Mouse (Mus musculus): ENCODE data around the gene Nudt22. TPM values are rescaled to one million over a fixed set of nuclear protein-coding genes. Genes with fewer than 3 reads are reported as not detected.

The Nudt22 gene
- polyA plus RNA-seq (2015; fragmentation: Nextera tagmentation; extraction: Ambion mirVana): 17.2 and 19.9 TPM in 2 replicates

GRCm38 (mm10) chr19:6996006-6996405 is at the start of gene Nudt22, which contains the start of gene Trpt1:
TSS of gene Nudt22 (minus strand) at chr19:6996117.
TSS of gene Trpt1 (plus strand) at chr19:6996131.

DNA sequence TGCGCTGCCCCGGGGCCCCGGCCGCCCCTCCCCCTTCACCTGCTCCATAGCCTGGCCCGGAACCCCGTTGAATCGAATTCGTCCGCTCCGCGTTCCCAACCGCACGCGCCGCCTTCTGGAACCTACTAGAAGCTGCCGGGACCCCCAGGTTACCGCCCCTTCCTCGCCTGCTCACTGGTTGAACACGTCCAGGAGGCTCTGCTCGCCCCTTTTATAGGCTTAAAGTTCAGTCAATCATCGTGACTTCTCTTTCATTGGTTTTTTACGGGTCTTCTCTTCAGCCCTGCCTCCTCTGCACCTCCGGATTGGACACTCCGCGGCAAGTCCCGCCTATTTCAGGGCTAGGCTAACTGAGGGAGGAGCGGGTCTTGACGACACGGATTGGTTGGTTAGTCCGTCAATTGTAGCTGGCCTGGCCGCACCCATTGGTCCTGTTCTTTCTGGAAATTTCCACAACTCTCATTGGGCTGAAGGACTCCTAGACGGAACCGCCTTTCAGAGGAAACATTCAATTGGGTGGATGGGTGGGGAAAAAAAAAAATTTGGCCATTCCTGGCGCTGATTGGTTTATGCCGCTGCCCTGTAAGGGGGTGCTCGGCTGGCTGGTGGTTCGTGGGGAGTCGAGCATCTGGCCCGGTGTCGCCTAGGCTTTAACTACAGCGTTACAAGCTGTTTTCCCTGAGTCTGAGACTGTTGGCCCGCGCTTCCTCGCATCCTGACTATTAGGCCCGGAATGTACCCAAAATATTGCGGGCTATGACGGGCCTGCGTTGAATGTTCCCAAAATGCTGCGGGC is 44.1 kb upstream of the Nudt22 start, which contains the start of gene Stip1:
Stip1 (minus strand) TSS at position 127 of the 796 bp plus-strand sequence.

GRCm38 (mm10) chr19:7019191-7019590 is 23.3 kb upstream of the Nudt22 start, which contains the start of gene Fermt3:
TSS of gene Fermt3 (minus strand) at chr19:7019469.

DNA sequence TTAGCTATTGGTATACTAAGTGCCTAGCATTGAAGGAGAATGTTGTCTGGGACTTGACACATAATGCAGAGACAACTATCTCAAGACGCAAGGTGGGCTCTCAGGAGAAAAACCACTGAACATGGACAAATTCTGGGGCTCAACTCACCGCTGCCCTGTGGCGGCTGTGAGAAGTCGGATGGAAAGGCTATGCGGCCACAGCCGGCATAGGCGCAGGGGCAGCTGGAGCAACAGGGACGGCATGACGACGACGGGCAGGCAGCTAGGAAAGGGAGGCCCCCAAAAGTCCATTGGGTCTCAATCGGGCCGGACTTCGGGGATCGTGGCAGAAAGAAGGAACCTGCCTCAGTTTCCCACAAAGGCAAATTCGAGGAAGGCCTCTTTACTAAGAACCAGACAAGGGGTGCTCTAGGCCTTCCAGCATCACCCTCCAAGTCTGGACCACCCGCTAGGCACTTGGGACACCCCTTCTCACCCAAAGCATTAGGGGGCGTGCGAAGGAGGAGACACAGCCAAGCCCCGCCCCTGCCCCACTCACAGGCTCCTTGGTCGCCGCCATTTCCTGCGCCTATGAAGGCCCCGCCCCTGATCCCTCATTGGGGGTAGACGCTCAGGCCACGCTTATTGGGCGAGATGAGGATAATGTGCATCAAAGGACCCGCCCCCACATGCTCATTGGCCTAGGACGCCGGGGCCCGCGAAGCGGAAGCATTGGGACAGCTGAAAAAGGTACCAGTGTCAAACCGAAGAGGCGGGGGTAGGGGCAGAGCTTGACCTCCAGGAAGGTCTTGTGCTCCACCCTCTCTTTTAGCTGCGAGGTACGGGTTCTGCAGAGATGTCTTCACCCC is 3.7 kb downstream of the Nudt22 start, which contains the start of gene Dnajc4:
Dnajc4 (minus strand) TSS at position 562 of the 848 bp plus-strand sequence.

GRCm38 (mm10) chr19:6987061-6987903 is 8.6 kb downstream of the Nudt22 start, which contains the start of gene Vegfb:
TSS of gene Vegfb (minus strand) at chr19:6987651.

GRCm38 (mm10) chr19:6980381-6981093 is 15.4 kb downstream of the Nudt22 start, which contains the start of gene Fkbp2:
TSS of gene Fkbp2 (minus strand) at chr19:6980501.

GRCm38 (mm10) chr19:6975537-6976521 is 20.1 kb downstream of the Nudt22 start, which contains the start of gene Plcb3:
TSS of gene Plcb3 (minus strand) at chr19:6976470.

GRCm38 (mm10) chr19:6974211-6975205 is 21.4 kb downstream of the Nudt22 start, which contains the start of gene Ppp1r14b:
TSS of gene Ppp1r14b (plus strand) at chr19:6974968.

Other genes starting within 250 kb of the Nudt22 start
- 40.3 and 43.7 TPM in 2 replicates for gene Rps6ka4, start 155.5 kb downstream of the Nudt22 start, polyA plus RNA-seq (2015; fragmentation: Nextera tagmentation; extraction: Ambion mirVana)
- gene Ccdc88b, start 137.9 kb downstream of the Nudt22 start, polyA plus RNA-seq (2015; fragmentation: Nextera tagmentation; extraction: Ambion mirVana): 0.83 and 1.3 TPM in 2 replicates
- gene Trmt112, start 86.4 kb downstream of the Nudt22 start, polyA plus RNA-seq (2015; fragmentation: Nextera tagmentation; extraction: Ambion mirVana): 77.8 and 79.0 TPM in 2 replicates
- gene Prdx5, start 86.0 kb downstream of the Nudt22 start, polyA plus RNA-seq (2015; fragmentation: Nextera tagmentation; extraction: Ambion mirVana): 550 and 643 TPM in 2 replicates
- gene Esrra, start 74.3 kb downstream of the Nudt22 start, polyA plus RNA-seq (2015; fragmentation: Nextera tagmentation; extraction: Ambion mirVana): 14.4 and 16.9 TPM in 2 replicates
- gene Catsperz, start 70.7 kb downstream of the Nudt22 start, polyA plus RNA-seq (2015; fragmentation: Nextera tagmentation; extraction: Ambion mirVana): 2.5 and 3.3 TPM in 2 replicates
- 0.44 and 0.81 TPM in 2 replicates for gene Kcnk4, start 61.6 kb downstream of the Nudt22 start, polyA plus RNA-seq (2015; fragmentation: Nextera tagmentation; extraction: Ambion mirVana)
- gene Bad, start 54.3 kb downstream of the Nudt22 start, polyA plus RNA-seq (2015; fragmentation: Nextera tagmentation; extraction: Ambion mirVana): 67.7 and 73.8 TPM in 2 replicates
- 23.7 and 24.3 TPM in 2 replicates for gene Gpr137, start 53.6 kb downstream of the Nudt22 start, polyA plus RNA-seq (2015; fragmentation: Nextera tagmentation; extraction: Ambion mirVana)
- 81.0 and 92.9 TPM in 2 replicates for gene Ppp1r14b, start 21.1 kb downstream of the Nudt22 start, polyA plus RNA-seq (2015; fragmentation: Nextera tagmentation; extraction: Ambion mirVana)
- 31.8 TPM in 2 replicates for gene Plcb3, start 19.6 kb downstream of the Nudt22 start, polyA plus RNA-seq (2015; fragmentation: Nextera tagmentation; extraction: Ambion mirVana)
- gene Fkbp2, start 15.6 kb downstream of the Nudt22 start, polyA plus RNA-seq (2015; fragmentation: Nextera tagmentation; extraction: Ambion mirVana): 74.7 and 85.4 TPM in 2 replicates
- gene Vegfb, start 8.5 kb downstream of the Nudt22 start, polyA plus RNA-seq (2015; fragmentation: Nextera tagmentation; extraction: Ambion mirVana): 34.4 and 38.7 TPM in 2 replicates
- 26.6 and 32.5 TPM in 2 replicates for gene Dnajc4, start 3.5 kb downstream of the Nudt22 start, polyA plus RNA-seq (2015; fragmentation: Nextera tagmentation; extraction: Ambion mirVana)
- 10.9 and 11.3 TPM in 2 replicates for gene Trpt1, start within 50 bp of the Nudt22 start, polyA plus RNA-seq (2015; fragmentation: Nextera tagmentation; extraction: Ambion mirVana)
- gene Fermt3, start 23.4 kb upstream of the Nudt22 start, polyA plus RNA-seq (2015; fragmentation: Nextera tagmentation; extraction: Ambion mirVana): 7.1 and 19.9 TPM in 2 replicates
- 79.0 and 85.8 TPM in 2 replicates for gene Stip1, start 43.9 kb upstream of the Nudt22 start, polyA plus RNA-seq (2015; fragmentation: Nextera tagmentation; extraction: Ambion mirVana)
- 5.4 and 6.9 TPM in 2 replicates for gene Macrod1, start 60.7 kb upstream of the Nudt22 start, polyA plus RNA-seq (2015; fragmentation: Nextera tagmentation; extraction: Ambion mirVana)
- 0.68 and 0.73 TPM in 2 replicates for gene Flrt1, start 109.6 kb upstream of the Nudt22 start, polyA plus RNA-seq (2015; fragmentation: Nextera tagmentation; extraction: Ambion mirVana)
- gene Otub1, start 210.2 kb upstream of the Nudt22 start, polyA plus RNA-seq (2015; fragmentation: Nextera tagmentation; extraction: Ambion mirVana): 112 and 117 TPM in 2 replicates
- gene Cox8a, start 221.5 kb upstream of the Nudt22 start, polyA plus RNA-seq (2015; fragmentation: Nextera tagmentation; extraction: Ambion mirVana): 1,989 and 2,052 TPM in 2 replicates
- gene Naa40, start 245.1 kb upstream of the Nudt22 start, polyA plus RNA-seq (2015; fragmentation: Nextera tagmentation; extraction: Ambion mirVana): 17.7 and 19.7 TPM in 2 replicates